Mouse (Mus musculus): ENCODE data around the gene Mob2. TPM values are rescaled to one million over a fixed set of nuclear protein-coding genes. Genes with fewer than 3 reads are reported as not detected.

Mob2 gene
- polyA plus RNA-seq, 1 experiment from 2014 or later, result 66.1 TPM

DNA sequence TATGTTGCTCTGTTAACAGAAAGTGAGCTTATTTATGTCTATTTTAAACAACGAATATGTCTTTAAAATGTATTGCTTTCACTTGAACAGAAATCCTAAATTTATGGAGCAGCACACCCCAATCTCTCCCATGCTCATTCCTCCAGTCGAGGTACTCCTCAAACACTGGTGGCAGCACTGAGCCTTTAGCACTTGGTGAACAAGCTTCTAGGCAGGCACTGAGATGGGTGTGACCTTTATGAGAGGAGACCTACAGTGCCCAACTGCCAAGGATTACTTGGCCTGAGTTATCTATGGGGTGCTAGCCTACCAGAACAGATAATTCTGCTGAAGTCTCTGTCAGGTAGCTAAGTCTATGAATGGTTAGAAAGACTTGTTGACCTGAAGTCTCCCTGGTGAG, 41.2 kb downstream of the Mob2 start:
- ATAC-seq (ENCODE audit: insufficient read depth), result peak; percentile 42; the same call in 1 of the 2 replicates
- no peak overlapping the region for H3K4me2 ChIP-seq
- no peaks in the 10 kb centered on the region for H3K27me3 ChIP-seq
- WGBS (ENCODE audit: insufficient replicate concordance), result 41% methylated on average over 2 of the region's 2 CpGs
- H3K27ac ChIP-seq (replicated peaks), result no peak overlapping the region
- H3K4me3 ChIP-seq (replicated peaks), result no peak overlapping the region
- no peak overlapping the region for H3K9ac ChIP-seq
- H3K9me3 ChIP-seq (replicated peaks), result no peaks in the 10 kb centered on the region
- peaks cover 23% of the 10 kb centered on the region for H3K36me3 ChIP-seq (replicated peaks)
- H3K4me1 ChIP-seq (replicated peaks), result peaks cover 36% of the 10 kb centered on the region

DNA sequence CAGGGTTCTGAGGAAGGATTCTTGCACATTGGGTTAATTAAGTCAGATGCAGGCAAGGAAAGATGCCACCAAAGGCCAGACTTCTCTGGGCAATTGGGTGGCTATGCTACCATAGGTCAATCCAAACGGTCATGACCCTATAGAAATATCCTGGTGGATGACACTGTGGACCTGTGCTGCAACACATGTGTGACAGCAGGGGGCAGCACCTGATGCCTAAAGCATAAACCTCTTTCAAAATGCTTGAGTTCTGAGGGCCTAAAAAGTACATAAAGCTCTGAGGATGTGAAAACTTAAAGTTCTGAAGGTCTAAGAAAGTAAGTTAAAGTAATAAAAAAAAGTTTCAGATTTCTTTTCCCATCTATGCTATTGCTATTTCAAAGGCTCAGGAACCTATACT, 44.3 kb downstream of the Mob2 start:
- Histone ChIP-seq H3K4me3 (replicated peaks) (no peak overlapping the region), H3K27me3 (no peaks in the 10 kb centered on the region), H3K36me3 (replicated peaks) (peaks cover 49% of the 10 kb centered on the region), H3K27ac (replicated peaks) (no peak overlapping the region), H3K4me1 (replicated peaks) (peaks cover 24% of the 10 kb centered on the region), H3K9me3 (replicated peaks) (no peaks in the 10 kb centered on the region), H3K4me2 (no peak overlapping the region), H3K9ac (no peak overlapping the region)
- WGBS (ENCODE audit: insufficient replicate concordance), result 54% methylated on average over 1 of the region's 1 CpGs
- 0 out of 2 replicates have a peak, but pooled peaks have one; percentile 25 for ATAC-seq (ENCODE audit: insufficient read depth)

DNA sequence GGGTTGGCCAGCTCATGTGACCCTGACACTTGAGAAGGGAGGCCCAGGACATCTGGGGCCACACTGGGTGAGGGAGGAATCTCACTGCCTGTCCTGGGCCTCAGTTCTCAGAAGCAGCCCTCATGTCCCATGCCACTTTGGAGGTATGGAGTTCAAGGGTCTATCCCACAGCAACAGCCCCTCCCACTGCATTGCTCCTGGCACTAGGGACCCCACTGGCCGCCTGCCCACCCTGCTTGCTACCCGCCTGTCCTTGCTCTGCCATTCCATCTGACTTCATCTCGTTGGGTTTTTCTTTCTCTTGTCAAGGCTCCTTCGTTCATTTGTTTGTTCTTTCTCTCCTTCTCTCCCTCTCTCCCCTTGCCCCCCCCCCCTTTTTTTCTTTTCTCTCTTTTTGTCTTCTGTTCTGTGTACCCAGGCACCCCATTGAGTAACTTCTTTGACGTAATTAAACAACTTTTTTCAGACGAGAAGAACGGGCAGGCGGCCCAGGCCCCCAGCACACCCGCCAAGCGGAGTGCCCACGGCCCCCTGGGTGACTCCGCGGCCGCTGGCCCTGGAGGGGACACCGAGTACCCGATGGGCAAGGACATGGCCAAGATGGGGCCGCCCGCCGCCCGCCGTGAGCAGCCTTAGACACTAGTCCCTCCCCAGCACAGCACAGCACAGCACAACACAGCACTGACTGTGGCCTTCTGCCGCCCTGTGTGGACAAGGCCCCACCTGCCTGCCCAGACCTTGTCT, 59.1 kb downstream of the Mob2 start:
- WGBS (ENCODE audit: insufficient replicate concordance), result 83% methylated on average over 22 of the region's 22 CpGs
- ATAC-seq (ENCODE audit: insufficient read depth), result no peak
- no peaks in the 10 kb centered on the region; the same call in none of the 2 replicates for H3K36me3 ChIP-seq (replicated peaks)
- no peaks in the 10 kb centered on the region for H3K27me3 ChIP-seq
- H3K4me2 ChIP-seq, result no peak overlapping the region
- no peaks in the 10 kb centered on the region for H3K9me3 ChIP-seq (replicated peaks)
- H3K4me1 ChIP-seq (replicated peaks), result no peaks in the 10 kb centered on the region
- no peak overlapping the region for H3K9ac ChIP-seq
- no peak overlapping the region for H3K4me3 ChIP-seq (replicated peaks)
- no peak overlapping the region for H3K27ac ChIP-seq (replicated peaks)

DNA sequence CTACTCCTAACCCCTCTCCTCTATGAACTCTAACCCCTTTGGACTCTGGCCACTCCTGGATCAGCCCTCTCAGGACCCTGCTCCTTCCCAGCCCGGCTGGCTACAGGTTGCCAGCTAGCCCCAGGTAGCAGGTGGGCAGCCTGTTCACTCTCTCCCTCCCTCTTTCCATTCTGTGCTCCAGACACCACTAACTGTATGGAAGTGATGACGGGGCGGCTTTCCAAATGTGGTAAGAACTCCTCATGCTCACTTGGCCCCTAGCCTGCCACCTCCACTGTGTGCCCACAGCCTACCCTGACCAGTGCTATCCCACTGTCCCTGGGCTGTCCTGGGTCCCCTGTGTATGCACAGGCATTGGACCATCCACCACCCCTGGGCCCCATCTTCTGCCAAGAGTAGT, 60.2 kb downstream of the Mob2 start:
- Histone ChIP-seq H3K27ac (replicated peaks) (no peak overlapping the region), H3K4me1 (replicated peaks) (no peaks in the 10 kb centered on the region), H3K4me3 (replicated peaks) (no peak overlapping the region), H3K27me3 (no peaks in the 10 kb centered on the region), H3K9ac (no peak overlapping the region), H3K36me3 (replicated peaks) (no peaks in the 10 kb centered on the region), H3K9me3 (replicated peaks) (no peaks in the 10 kb centered on the region), H3K4me2 (no peak overlapping the region)
- 85% methylated on average over 3 of the region's 3 CpGs for WGBS (ENCODE audit: insufficient replicate concordance)
- no peak for ATAC-seq (ENCODE audit: insufficient read depth)

DNA sequence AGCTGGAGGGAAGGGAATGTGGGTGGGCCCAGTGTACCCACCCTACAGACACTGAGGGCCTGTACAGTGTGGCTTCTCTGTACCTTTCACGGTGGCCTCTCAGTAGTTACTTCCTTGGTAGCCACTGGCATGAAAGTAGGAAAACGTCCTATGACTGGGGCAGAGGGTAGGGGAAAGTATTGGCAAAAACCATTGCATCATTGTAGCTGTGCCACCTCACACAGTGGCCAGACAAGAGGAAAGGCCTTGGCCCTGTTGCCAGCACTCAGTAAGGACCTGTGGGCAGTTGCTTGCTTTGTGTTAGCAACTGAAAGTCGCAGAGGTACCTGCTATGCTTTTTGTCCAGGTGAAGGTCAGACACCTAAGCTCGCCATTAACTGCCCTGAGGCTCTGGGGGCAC, 66.7 kb downstream of the Mob2 start:
- no peak for ATAC-seq (ENCODE audit: insufficient read depth)
- H3K27ac ChIP-seq (replicated peaks), result no peak overlapping the region
- no peaks in the 10 kb centered on the region for H3K27me3 ChIP-seq
- no peaks in the 10 kb centered on the region for H3K4me1 ChIP-seq (replicated peaks)
- H3K4me3 ChIP-seq (replicated peaks), result no peak overlapping the region
- H3K9me3 ChIP-seq (replicated peaks), result no peaks in the 10 kb centered on the region
- H3K9ac ChIP-seq, result no peak overlapping the region
- 58% methylated on average over 4 of the region's 4 CpGs for WGBS (ENCODE audit: insufficient replicate concordance)
- no peak overlapping the region for H3K4me2 ChIP-seq
- no peaks in the 10 kb centered on the region for H3K36me3 ChIP-seq (replicated peaks)

DNA sequence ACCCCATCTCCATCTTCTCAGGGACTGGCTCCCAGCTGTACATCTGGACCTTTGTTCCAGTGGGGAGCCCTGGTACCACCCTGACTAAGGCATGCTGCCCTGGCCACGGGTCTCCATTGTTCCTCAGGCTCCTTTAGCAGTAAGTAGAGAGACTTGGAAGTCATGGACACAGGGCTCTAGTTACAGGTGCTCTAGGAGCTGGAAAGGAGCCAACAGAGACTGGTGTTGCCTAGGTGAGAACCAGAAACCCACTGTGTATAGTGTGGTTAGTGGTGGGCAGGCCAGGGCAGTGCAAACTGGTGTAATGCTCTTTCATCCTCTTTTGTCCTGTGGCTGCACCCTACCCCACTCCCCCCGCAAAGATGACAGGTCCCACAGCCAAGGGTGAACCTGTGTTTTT, 69.7 kb downstream of the Mob2 start:
- Histone ChIP-seq H3K27me3 (no peaks in the 10 kb centered on the region), H3K27ac (replicated peaks) (no peak overlapping the region), H3K4me3 (replicated peaks) (no peak overlapping the region), H3K4me1 (replicated peaks) (no peaks in the 10 kb centered on the region), H3K4me2 (no peak overlapping the region), H3K9me3 (replicated peaks) (no peaks in the 10 kb centered on the region), H3K36me3 (replicated peaks) (no peaks in the 10 kb centered on the region), H3K9ac (no peak overlapping the region)
- ATAC-seq (ENCODE audit: insufficient read depth), result no peak
- WGBS (ENCODE audit: insufficient replicate concordance), result 57% methylated on average over 2 of the region's 2 CpGs

DNA sequence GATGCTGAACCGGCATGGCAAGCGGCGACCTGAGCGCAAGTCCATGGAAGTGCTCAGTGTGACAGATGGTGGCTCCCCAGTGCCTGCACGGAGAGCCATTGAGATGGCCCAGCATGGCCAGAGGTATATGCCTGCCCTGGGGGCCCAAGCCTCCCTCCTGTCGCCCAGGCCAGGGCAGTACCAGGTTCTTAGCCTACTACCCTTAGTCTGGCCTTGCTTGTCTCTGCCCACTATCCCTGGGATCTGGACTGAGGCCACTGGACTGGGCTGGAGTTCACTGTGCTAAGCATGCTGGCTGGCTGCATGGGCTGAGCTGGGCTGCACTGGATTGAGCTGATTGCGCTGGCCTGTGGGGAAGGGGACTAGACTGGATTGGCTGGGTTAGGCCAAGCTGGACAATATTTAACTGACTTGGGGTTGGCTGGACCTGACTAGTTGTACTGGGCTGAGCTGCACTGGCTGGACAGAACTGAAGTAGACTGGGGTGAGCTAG, 72.5 kb downstream of the Mob2 start:
- no peak overlapping the region for H3K27ac ChIP-seq (replicated peaks)
- peak; percentile 52; the same call in 1 of the 2 replicates for ATAC-seq (ENCODE audit: insufficient read depth)
- H3K27me3 ChIP-seq, result no peaks in the 10 kb centered on the region
- no peaks in the 10 kb centered on the region for H3K4me1 ChIP-seq (replicated peaks)
- H3K4me3 ChIP-seq (replicated peaks), result no peak overlapping the region
- 70% methylated on average over 7 of the region's 7 CpGs for WGBS (ENCODE audit: insufficient replicate concordance)
- no peaks in the 10 kb centered on the region for H3K9me3 ChIP-seq (replicated peaks)
- no peak overlapping the region for H3K9ac ChIP-seq
- H3K4me2 ChIP-seq, result no peak overlapping the region
- H3K36me3 ChIP-seq (replicated peaks), result no peaks in the 10 kb centered on the region

DNA sequence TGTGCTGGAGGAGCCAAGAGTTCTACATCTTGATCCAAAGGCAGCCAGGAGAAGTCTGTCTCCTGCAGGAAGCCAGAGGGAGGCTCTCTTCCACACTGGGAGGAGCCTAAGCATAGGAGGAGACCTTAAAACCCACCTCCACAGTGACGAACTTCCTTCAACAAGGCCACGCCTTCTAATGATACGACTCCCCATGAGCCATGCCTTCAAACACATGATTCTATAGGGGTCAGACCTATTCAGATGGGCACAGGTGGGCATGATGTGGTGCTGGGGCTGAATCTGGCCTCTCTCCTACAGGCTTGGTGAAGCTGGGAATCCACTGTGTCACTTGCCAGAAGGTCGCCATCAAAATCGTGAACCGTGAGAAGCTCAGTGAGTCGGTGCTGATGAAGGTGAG, 79.6 kb downstream of the Mob2 start:
- Histone ChIP-seq H3K4me3 (replicated peaks) (no peak overlapping the region), H3K4me2 (no peak overlapping the region), H3K27me3 (no peaks in the 10 kb centered on the region), H3K4me1 (replicated peaks) (no peaks in the 10 kb centered on the region), H3K9ac (no peak overlapping the region), H3K36me3 (replicated peaks) (no peaks in the 10 kb centered on the region), H3K9me3 (replicated peaks) (no peaks in the 10 kb centered on the region), H3K27ac (replicated peaks) (no peak overlapping the region)
- 62% methylated on average over 7 of the region's 7 CpGs for WGBS (ENCODE audit: insufficient replicate concordance)
- ATAC-seq (ENCODE audit: insufficient read depth), result no peak

DNA sequence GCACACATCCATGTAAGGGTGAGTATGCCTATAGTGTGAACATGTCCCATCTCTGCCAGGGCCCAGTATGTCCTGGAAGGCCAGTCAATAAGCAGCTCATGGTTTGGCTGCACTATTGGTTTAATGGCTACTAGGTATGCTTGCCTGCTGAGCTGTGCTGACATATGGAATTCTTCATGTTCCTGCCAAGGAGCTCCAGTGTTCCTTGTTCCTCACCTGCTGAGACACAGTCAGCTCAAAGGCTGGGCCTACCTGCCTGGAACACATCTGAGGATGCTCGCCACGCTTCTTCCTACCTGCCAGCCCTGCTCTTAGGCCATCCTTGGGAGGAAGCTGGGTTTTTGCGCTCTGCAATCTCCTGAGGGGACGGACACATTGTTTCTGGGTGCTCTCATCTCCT, 81.6 kb downstream of the Mob2 start:
- H3K27me3 ChIP-seq, result no peaks in the 10 kb centered on the region
- no peaks in the 10 kb centered on the region for H3K36me3 ChIP-seq (replicated peaks)
- H3K4me1 ChIP-seq (replicated peaks), result no peaks in the 10 kb centered on the region
- H3K27ac ChIP-seq (replicated peaks), result no peak overlapping the region
- no peak for ATAC-seq (ENCODE audit: insufficient read depth)
- no peaks in the 10 kb centered on the region for H3K9me3 ChIP-seq (replicated peaks)
- no peak overlapping the region for H3K4me2 ChIP-seq
- no peak overlapping the region for H3K4me3 ChIP-seq (replicated peaks)
- no peak overlapping the region for H3K9ac ChIP-seq
- WGBS (ENCODE audit: insufficient replicate concordance), result 73% methylated on average over 4 of the region's 4 CpGs

DNA sequence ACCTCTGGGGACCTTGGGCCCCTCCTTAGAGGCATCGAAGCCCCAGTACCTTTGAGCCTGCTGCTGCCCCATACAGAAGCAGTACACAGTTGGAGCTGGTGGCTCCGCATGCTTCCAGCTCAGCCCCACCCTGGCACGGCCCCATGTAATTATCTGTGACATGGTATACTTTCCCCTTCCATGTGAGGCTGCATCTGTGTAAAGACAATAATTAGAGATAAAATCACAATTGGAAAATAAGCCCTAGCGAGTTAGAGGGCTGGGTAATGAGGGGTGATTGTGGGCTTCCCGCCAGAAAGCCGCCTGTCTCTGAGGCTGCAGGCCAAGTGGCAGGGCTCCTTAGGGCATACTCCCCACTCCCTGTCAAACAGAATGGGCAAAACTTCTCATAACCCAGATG, 82.9 kb downstream of the Mob2 start:
- no peak overlapping the region for H3K4me2 ChIP-seq
- no peak overlapping the region for H3K27ac ChIP-seq (replicated peaks)
- H3K4me3 ChIP-seq (replicated peaks), result no peak overlapping the region
- WGBS (ENCODE audit: insufficient replicate concordance), result 63% methylated on average over 6 of the region's 6 CpGs
- no peaks in the 10 kb centered on the region for H3K9me3 ChIP-seq (replicated peaks)
- H3K27me3 ChIP-seq, result no peaks in the 10 kb centered on the region
- H3K36me3 ChIP-seq (replicated peaks), result no peaks in the 10 kb centered on the region
- H3K9ac ChIP-seq, result no peak overlapping the region
- ATAC-seq (ENCODE audit: insufficient read depth), result no peak
- H3K4me1 ChIP-seq (replicated peaks), result no peaks in the 10 kb centered on the region

DNA sequence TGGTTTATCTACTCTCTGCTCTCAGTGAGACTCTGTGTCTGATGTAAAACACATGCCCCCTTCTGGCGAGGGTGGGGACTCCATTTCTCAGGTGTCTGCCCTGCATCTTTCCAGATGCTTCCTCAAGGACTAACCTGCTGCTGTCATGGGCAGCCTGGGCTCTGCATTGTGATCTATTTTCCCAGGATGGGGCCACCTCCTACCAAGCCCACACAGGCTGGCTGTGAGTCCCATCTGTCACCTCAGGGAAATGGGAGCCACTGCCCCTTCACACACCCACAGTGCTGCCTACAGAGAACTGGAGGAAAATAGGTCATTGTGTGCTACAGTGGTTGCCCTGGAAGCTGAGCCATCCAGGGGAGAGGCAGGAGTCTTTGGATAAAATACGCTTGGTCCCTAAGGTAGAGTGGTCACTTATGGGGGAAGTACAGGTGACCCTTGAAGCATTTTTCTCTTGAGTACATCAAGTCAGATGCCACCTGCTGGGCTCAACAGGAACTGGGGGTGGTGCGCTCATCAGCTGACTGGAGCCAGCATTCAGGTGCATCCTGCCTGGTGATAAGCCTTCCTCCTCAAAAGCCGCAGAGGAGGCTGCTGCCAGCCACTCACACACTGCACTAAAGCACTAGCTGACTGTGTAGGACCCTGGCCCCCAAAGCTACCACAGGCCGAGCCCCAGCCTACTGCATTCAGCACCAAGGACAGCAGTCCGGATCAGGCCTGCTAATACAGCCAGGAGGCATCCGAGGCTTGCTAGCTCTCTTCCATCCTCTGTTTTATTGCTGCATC, 87.8 kb downstream of the Mob2 start:
- Histone ChIP-seq H3K9me3 (replicated peaks) (no peaks in the 10 kb centered on the region), H3K27ac (replicated peaks) (no peak overlapping the region), H3K36me3 (replicated peaks) (no peaks in the 10 kb centered on the region), H3K9ac (no peak overlapping the region), H3K4me1 (replicated peaks) (no peaks in the 10 kb centered on the region), H3K4me2 (no peak overlapping the region), H3K27me3 (no peaks in the 10 kb centered on the region), H3K4me3 (replicated peaks) (no peak overlapping the region)
- ATAC-seq (ENCODE audit: insufficient read depth), result no peak
- 19% methylated on average over 7 of the region's 7 CpGs for WGBS (ENCODE audit: insufficient replicate concordance)
